Mouse (Mus musculus) brown adipose tissue, adult 24 weeks (tissue): ENCODE results near the gene Kti12. TPM values are rescaled to one million over a fixed set of nuclear protein-coding genes. Genes with fewer than 3 reads are reported as not detected.

Experiments
- H3K27ac ChIP-seq: fragments of 200-500 bp; replicated peaks from 2 replicates; pipeline ENCODE4 v1.5.1; 2012; ENCODE audit warnings: low read depth, mild to moderate bottlenecking, low read length
- H3K4me1 ChIP-seq: fragments of 200-500 bp; 2 replicates; pipeline ENCODE4 v1.6.1; 2012; ENCODE audit warnings: low read length, mixed read lengths; ENCODE audit not compliant: control insufficient read depth, insufficient read depth, insufficient read length
- H3K4me3 ChIP-seq: fragments of 200-500 bp; 2 replicates; pipeline ENCODE4 v1.5.1; 2012; ENCODE audit warnings: low read depth, mild to moderate bottlenecking, low read length, moderate library complexity; ENCODE audit not compliant: insufficient read depth
- polyA plus RNA-seq: library from polyadenylated mRNA; stranded (reverse); fragments of >200 nt; gene quantifications from 2 replicates; pipeline ENCODE4 v1.2.4, GENCODE M21; 2012; ENCODE audit not compliant: missing spikeins, insufficient read depth, insufficient read length

The Kti12 gene
- polyA plus RNA-seq, 1 experiment, result 15.4 TPM

GRCm38 (mm10) chr4:108838031-108838430, 9.6 kb upstream of the Kti12 start:
- Histone ChIP-seq H3K4me3 (no peak overlapping the region), H3K4me1 (peaks cover 5% of the 10 kb centered on the region; the same call in 1 of the 2 replicates), H3K27ac (no peak overlapping the region)

- H3K4me3 ChIP-seq, result no peak overlapping the region
- H3K27ac ChIP-seq, result no peak overlapping the region
- H3K4me1 ChIP-seq, result peaks cover 1% of the 10 kb centered on the region; the same call in 1 of the 2 replicates
These were observed 5.5 kb upstream of the Kti12 start for GRCm38 (mm10) chr4:108841920-108842578.

- Histone ChIP-seq H3K4me3 (no peak overlapping the region), H3K4me1 (peaks cover 2% of the 10 kb centered on the region; the same call in 1 of the 2 replicates), H3K27ac (no peak overlapping the region)
These were observed 4.2 kb upstream of the Kti12 start for GRCm38 (mm10) chr4:108843336-108843735.

- Histone ChIP-seq H3K4me3 (no peak overlapping the region), H3K4me1 (peaks cover 6% of the 10 kb centered on the region; the same call in 1 of the 2 replicates), H3K27ac (no peak overlapping the region)
These were observed 1.6 kb upstream of the Kti12 start for GRCm38 (mm10) chr4:108845824-108846569.

- H3K27ac ChIP-seq, result peak within 1 kb of the TSS; percentile 89
- H3K4me3 ChIP-seq, result peak within 1 kb of the TSS; percentile 93
- peaks cover 6% of the 10 kb centered on the region; the same call in 1 of the 2 replicates for H3K4me1 ChIP-seq
These were observed 892 bp downstream of the Kti12 start, which contains the start of gene A730015C16Rik for GRCm38 (mm10) chr4:108848505-108848848. A730015C16Rik (minus strand) TSS chr4:108848619.

DNA sequence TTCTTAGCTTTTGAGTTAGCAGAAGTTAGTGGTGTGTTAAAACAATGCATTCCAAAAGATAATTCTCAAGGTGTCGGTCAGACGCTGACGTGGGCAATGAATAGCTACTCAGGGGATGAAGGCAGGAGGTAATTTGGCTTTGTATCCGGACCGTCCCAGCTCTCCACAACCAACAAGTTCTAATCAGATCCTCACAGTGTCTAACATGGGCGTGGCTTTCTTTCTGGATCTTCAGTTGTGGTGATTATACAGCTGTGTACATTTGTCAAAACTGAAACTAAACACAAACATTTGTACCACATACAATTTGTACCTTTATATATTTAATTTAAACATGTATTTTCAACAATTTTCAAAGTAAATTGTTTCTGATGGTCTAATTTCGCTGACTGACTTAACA, 19.2 kb downstream of the Kti12 start:
- no peak overlapping the region for H3K4me3 ChIP-seq
- no peaks in the 10 kb centered on the region for H3K4me1 ChIP-seq
- H3K27ac ChIP-seq, result no peak overlapping the region

DNA sequence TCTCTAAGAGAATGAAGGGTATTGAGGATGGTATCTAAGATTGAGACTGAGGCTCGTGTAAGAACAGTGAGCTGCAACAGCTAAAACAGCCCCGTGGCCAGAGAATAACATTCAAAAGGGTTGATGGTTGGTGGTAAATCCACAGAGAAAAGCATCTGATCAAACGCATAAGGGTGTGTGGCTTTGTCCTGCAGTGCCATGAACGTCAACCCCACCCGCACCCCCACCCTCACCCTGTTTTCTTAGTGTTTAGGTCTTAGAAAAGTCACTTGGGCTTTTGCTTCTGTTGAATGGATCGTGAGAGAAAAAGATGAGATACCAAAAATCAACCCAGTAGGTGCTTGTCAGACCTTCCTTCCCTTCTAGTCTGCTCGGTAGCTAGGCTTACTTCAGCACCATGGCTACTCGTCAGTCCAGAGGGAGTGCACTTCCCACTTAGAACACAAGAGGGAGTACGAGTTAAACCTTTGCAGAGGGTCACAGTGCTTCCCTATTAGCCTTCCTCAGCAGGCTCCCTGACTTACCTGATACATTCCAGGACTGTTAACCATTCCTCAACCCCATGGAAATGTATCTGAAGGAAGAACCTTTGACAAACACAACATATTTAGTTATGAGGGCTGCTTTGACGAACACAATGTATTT, 22.3 kb downstream of the Kti12 start:
- H3K4me1 ChIP-seq, result no peaks in the 10 kb centered on the region
- no peak overlapping the region for H3K4me3 ChIP-seq
- H3K27ac ChIP-seq, result no peak overlapping the region

DNA sequence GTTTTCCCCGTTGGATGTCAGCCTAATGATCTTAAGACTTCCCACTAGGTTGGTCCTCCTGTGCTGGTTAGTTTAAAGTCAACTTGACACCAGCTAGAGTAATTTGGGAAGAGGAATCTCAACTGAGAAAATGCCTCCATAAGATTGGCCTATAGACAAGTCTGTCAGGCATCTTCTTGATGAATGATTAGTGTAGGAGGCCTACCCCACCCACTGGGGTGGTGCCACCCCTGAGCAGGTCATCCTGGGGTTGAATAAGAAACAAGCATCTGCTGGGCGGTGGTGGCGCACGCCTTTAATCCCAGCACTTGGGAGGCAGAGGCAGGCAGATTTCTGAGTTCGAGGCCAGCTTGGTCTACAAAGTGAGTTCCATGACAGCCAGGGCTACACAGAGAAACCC, 26.2 kb downstream of the Kti12 start:
- Histone ChIP-seq H3K4me3 (no peak overlapping the region), H3K27ac (no peak overlapping the region), H3K4me1 (no peaks in the 10 kb centered on the region)

DNA sequence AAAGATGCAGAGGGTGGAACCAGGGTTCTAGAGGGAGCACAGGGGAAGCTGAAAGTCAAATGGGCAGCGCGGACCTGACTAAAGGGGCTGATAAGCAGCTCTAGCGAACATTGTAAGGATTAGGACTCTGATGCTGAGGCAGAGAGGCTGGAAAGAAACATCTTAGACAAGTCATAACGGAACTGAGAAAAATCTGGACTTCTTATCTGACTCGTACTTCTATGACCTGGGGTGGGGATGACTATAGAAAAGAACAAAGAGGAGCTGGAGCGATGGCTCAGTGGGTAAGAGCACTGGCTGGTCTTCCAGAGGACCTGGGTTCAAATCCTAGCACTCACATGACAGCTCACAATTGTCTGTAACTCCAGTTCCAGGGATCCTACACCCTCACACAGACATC, 30.3 kb downstream of the Kti12 start:
- no peak overlapping the region for H3K4me3 ChIP-seq
- H3K4me1 ChIP-seq, result no peaks in the 10 kb centered on the region; the same call in 1 of the 2 replicates
- no peak overlapping the region for H3K27ac ChIP-seq

DNA sequence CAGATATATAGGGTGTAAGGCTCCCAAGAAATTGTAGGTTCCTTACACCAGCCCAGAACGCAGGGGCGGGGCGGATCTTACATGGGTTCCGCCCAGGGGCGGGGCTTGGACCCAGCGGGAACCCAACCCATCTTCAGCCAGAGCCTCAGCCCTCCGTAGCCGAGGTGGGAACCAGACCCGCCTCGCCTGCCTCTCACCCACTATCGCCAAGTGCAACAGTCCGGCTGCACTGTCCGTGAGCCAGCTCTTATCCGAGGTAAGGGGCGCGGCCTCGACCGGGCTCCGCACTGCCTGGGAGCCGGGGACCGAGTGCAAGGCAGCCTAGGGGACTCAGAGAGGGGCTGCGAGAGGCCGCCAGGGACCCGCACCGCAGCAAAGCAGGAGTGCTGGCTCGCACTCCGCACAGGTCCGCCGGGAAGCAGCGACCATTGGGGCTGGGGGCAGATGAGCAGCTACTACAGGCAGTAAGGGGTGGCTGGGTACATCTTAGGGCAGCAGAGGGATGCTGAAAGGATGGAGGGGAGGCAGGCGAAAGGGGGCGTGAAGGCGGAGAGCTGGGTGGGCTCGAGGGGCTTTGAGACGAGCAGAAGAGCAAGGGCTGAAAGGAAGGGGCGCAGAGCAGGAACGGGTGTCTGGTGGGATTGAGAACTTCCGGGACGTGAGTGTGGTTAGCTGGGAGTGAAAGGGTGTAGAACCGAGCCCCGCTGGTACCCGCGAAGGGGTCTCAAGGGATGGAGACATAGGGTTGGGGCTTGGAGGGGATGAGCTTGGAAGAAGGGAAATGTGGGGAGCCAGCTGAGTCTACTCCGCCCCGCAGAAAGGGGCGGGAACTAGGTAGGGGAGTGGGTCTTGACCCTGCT, 31.6 kb downstream of the Kti12 start, which contains the start of gene Rab3b:
Gene Rab3b (plus strand): TSS at position 101 of the 860 bp plus-strand sequence.
- Histone ChIP-seq H3K4me3 (peak within 1 kb of the TSS; percentile 47), H3K27ac (no peak within 1 kb of the TSS), H3K4me1 (no peaks in the 10 kb centered on the region; the same call in 1 of the 2 replicates)

GRCm38 (mm10) chr4:108883815-108884214, 36.2 kb downstream of the Kti12 start:
- H3K4me1 ChIP-seq, result no peaks in the 10 kb centered on the region; the same call in 1 of the 2 replicates
- no peak overlapping the region for H3K27ac ChIP-seq
- no peak overlapping the region for H3K4me3 ChIP-seq

GRCm38 (mm10) chr4:108887456-108887855, 39.9 kb downstream of the Kti12 start:
- H3K27ac ChIP-seq, result no peak overlapping the region
- H3K4me3 ChIP-seq, result no peak overlapping the region
- H3K4me1 ChIP-seq, result no peaks in the 10 kb centered on the region

DNA sequence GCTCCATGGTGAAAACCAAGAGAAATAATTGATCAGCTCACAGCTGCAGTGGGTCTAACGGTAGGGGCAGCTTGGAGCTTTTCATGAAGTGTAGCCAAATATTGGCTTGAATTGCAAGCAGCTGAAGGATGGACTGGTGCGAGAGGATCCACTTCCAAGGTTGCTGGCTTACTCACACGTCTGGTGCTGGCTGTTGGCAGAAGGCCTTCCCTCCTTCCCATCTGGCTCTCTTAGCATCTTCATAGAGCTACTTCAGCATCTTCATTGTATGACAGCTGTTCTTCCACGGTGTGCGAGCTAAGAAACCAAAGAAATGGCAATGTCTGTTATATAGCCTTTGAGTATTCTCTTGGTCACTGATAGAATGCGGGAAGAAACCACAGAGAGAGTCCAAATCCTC, 43.3 kb downstream of the Kti12 start:
- H3K4me1 ChIP-seq, result no peaks in the 10 kb centered on the region
- no peak overlapping the region for H3K4me3 ChIP-seq
- no peak overlapping the region for H3K27ac ChIP-seq
